Mouse (Mus musculus) embryonic fibroblast, embryonic 13.5 days (primary cell): ENCODE data around the gene Tnpo3.

Experiments
- CTCF ChIP-seq: IDR thresholded peaks from 2 replicates; pipeline ENCODE4 v1.5.1; 2011; ENCODE audit warnings: mild to moderate bottlenecking, control low read depth, low read length, moderate library complexity, borderline replicate concordance; ENCODE audit not compliant: insufficient read depth
- POLR2A ChIP-seq: IDR thresholded peaks from 2 replicates; pipeline ENCODE4 v1.6.1; 2011; ENCODE audit warnings: low read depth, mild to moderate bottlenecking, control low read depth, low read length, moderate library complexity

DNA sequence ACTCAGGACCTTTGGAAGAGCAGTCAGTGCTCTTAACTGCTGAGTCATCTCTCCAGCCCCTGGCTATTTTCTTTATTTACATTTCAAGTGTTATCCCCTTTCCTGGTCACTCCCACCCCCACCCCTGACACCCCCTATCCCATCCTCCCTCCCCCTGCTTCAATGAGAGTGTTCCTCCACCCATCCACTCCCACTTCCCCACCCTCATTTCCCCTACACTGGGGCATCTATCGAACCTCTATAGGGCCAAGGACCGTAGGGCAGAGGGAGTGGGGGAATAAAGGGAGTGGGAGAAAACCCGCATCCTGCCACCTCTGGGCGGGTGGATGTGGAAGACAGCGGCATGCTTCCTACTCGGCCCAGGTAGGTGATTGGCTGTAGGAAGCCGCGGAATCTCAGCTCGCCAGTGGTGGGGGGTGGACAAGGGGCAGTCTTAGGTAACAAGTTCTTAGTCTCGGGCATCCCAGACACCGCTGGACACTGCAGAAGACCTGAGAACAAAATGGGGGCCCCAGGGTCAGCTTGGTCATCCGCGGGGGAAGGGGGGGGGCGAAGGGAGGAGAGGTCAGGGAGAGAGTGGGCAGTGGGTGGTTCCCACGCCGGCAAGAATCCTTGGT lies 29.3 kb upstream of the Tnpo3 start:
- no peak for TF ChIP-seq CTCF
- TF ChIP-seq POLR2A: no peak
